Mouse (Mus musculus): ENCODE results near the gene Jade3.

Gene Jade3

GRCm38 (mm10) chrX:20548011-20548879 lies 122.8 kb downstream of the Jade3 start:
- no peak for DNase-seq (ENCODE audit: low spot score)

- DNase-seq (ENCODE audit: low spot score) = no peak
Observed at GRCm38 (mm10) chrX:20548880-20549440, 123.5 kb downstream of the Jade3 start.

GRCm38 (mm10) chrX:20549532-20549931 lies 124.0 kb downstream of the Jade3 start, which contains the start of gene Rgn:
Gene Rgn, plus strand, starts transcription at chrX:20549787.
- no peak for DNase-seq (ENCODE audit: low spot score)

- DNase-seq (ENCODE audit: low spot score) = no peak
Observed at GRCm38 (mm10) chrX:20552199-20552598, 126.7 kb downstream of the Jade3 start.

GRCm38 (mm10) chrX:20561846-20562245 lies 136.4 kb downstream of the Jade3 start:
- DNase-seq (ENCODE audit: low spot score) = no peak

- no peak for DNase-seq (ENCODE audit: low spot score)
Observed at GRCm38 (mm10) chrX:20563941-20564340, 138.5 kb downstream of the Jade3 start.
